Comparison of ENCODE assay signal across 37 mouse cellular contexts in genomic region chr14:110739368-110739767, GRCm38 (mm10). TPM values are rescaled to one million over a fixed set of nuclear protein-coding genes. Genes with fewer than 3 reads are reported as not detected.
"Had no signal": no experiment of that assay in that cellular context is flagged by ENCODE, and none has a peak within 500 bp of the region (broad histone marks: within the 10 kb centered on the region; RNA-seq: fewer than 3 reads in every experiment).

No protein-coding gene starts in this region.

- H3K9ac ChIP-seq: heart, embryonic 12.5 days; heart, embryonic 13.5 days; heart, embryonic 15.5 days; hindbrain, embryonic 12.5 days; hindbrain, embryonic 14.5 days; hindbrain, embryonic 15.5 days; intestine, embryonic 15.5 days; kidney, embryonic 15.5 days had no signal

- H3K27ac ChIP-seq: heart, adult 2 months; heart, embryonic 10.5 days; heart, embryonic 13.5 days; heart, embryonic 15.5 days; hindbrain, embryonic 10.5 days; hindbrain, embryonic 12.5 days; hindbrain, embryonic 14.5 days; hindbrain, embryonic 15.5 days; hindbrain, postnatal 0 days; intestine, embryonic 15.5 days; kidney, embryonic 15.5 days; kidney, postnatal 0 days; layer of hippocampus, adult 2 months had no signal

- H3K27me3 ChIP-seq: heart, embryonic 12.5 days; heart, embryonic 13.5 days; heart, embryonic 15.5 days; hindbrain, embryonic 12.5 days; hindbrain, embryonic 15.5 days; intestine, embryonic 15.5 days; kidney, embryonic 15.5 days had no signal

- DNase-seq: heart, adult 18-20 months; heart, adult 2 months; heart, postnatal 10 days; heart, postnatal 14 days; heart, postnatal 36 days; heart, postnatal 4 days; kidney, adult 11 months; kidney, adult 18-20 months; kidney, adult 2 months; kidney, adult 8-10 months; kidney, adult 9 months; kidney, postnatal 10 days; kidney, postnatal 14 days; kidney, postnatal 25 days; kidney, postnatal 36 days; kidney, postnatal 4 days; layer of hippocampus, adult 9-11 months; layer of hippocampus, postnatal 36 days had no signal

- H3K36me3 ChIP-seq: heart, embryonic 10.5 days; heart, embryonic 12.5 days; heart, embryonic 13.5 days; heart, embryonic 15.5 days; hindbrain, embryonic 10.5 days; hindbrain, embryonic 12.5 days; hindbrain, embryonic 15.5 days; intestine, embryonic 15.5 days; kidney, embryonic 15.5 days had no signal

- ATAC-seq: hindbrain, embryonic 16.5 days; hindbrain, postnatal 0 days; inflammation-experienced regulatory T-cells, adult 6 months; intestine, embryonic 15.5 days; intestine, embryonic 16.5 days; intestine, postnatal 0 days had no signal

- H3K4me1 ChIP-seq: heart, embryonic 10.5 days; heart, embryonic 12.5 days; heart, embryonic 13.5 days; heart, embryonic 15.5 days; hindbrain, embryonic 12.5 days; hindbrain, embryonic 15.5 days; intestine, embryonic 15.5 days; kidney, embryonic 15.5 days had no signal

- H3K4me3 ChIP-seq: heart, adult 2 months; heart, embryonic 10.5 days; heart, embryonic 12.5 days; heart, embryonic 13.5 days; heart, embryonic 15.5 days; hindbrain, embryonic 10.5 days; hindbrain, embryonic 12.5 days; hindbrain, embryonic 15.5 days; intestine, embryonic 15.5 days; kidney, embryonic 15.5 days; layer of hippocampus, adult 2 months had no signal

- H3K4me2 ChIP-seq: heart, embryonic 11.5 days; heart, embryonic 12.5 days; heart, embryonic 13.5 days; heart, embryonic 15.5 days; hindbrain, embryonic 12.5 days; hindbrain, embryonic 14.5 days; hindbrain, embryonic 15.5 days; intestine, embryonic 15.5 days; kidney, embryonic 15.5 days had no signal

- H3K9me3 ChIP-seq: heart, embryonic 10.5 days; heart, embryonic 12.5 days; heart, embryonic 13.5 days; heart, embryonic 15.5 days; hindbrain, embryonic 10.5 days; hindbrain, embryonic 12.5 days; hindbrain, embryonic 15.5 days; intestine, embryonic 15.5 days; kidney, embryonic 15.5 days had no signal

RNA-seq across cellular contexts. Expression of gene Slitrk6, which starts 15.6 kb away (rescaled TPM):
- total RNA-seq: hematopoietic stem cell, adult 5-6 weeks had no signal
- polyA plus RNA-seq: inflammation-experienced regulatory T-cells, adult 6 months had no signal
